Mouse (Mus musculus) frontal cortex, postnatal 36 days (tissue): Measurements from ENCODE around the gene 2310046K23Rik.
"Not testable (repeated sequence)": the region's sequence is repeated elsewhere in the genome, so short reads cannot be mapped to it uniquely, and the experiment has no call there.

Source experiments
- DNase-seq, 2 experiments: peaks; one replicate each; pipeline ENCODE4 v3.0.0; 2022; ENCODE audit warnings: low spot score in 2 of 2

Gene 2310046K23Rik

DNA sequence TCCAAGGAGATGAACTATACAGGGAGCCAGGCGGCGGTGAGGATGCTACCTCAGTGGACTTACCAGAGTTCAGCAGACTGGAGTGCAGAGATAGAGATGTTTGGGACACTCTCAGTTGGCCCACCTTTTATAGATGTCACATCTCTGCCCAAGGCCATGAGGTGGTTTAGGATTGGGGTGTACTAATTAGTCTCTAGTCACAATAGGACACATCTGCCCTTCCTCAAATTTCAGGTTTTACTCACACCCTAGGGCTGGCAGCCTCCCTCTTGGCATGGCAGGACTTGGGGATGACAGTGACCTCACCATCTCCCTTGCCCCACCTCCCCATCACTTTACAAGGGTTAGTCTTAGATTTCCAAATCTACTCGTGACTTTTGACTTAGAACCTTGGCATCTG lies at the start of gene 2310046K23Rik:
Gene 2310046K23Rik (minus strand): TSS at position 101 of the 400 bp plus-strand sequence.
- no peak for DNase-seq

DNA sequence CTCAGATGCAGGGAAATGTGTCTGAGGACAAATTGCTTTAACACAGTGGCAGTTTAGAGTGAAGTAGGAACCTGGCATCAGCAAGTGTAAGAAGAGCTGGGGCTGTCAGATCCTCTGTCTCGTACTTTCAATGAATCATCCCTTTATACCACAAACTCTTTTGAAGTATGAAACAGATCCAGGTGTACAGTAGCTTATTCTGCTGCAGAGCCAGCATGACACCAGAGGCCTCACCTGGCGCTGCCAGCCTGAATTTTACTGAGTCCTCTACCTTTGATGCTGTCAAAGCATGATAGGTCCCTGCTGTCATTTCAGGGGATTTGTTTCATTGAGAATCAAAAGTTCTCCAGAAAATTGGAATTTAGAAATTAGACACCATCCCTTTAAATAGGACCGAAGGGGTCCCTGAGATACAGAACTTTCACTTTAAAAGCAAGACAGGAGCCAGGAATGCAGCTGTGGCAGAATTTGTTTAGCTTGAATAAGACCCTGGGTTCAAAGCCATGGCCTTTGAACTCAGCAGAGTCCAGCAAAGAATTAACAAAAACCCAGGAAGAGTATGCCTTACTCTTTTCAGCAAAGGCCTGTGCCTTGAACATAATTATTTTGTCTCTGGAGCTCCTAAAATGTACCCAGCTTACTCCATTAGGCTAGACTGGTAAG lies 49.0 kb upstream of the 2310046K23Rik start:
- no peak for DNase-seq

DNA sequence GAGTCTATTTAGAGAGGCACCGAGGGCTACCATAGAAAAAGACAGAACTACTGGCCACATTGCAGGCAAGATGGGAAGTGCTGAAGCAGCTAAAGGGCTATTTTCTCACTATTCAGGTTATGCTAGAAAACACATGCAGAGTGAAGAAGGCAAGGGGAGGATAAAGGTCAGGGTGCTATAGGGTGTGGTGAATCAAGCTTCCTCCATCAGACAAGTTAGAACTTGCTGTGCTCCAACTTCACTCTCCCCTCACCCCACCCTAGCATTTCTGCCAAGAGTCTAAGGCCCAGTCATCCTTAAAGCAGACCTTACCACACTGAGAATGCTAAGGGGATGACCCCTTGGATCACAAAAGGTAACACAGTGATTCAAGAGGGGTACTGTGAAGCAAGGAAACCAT lies 45.2 kb upstream of the 2310046K23Rik start:
- DNase-seq = no peak

- DNase-seq = no peak
These were observed 44.5 kb upstream of the 2310046K23Rik start for GRCm38 (mm10) chr3:92578652-92579413.

GRCm38 (mm10) chr3:92573449-92574041 lies 39.2 kb upstream of the 2310046K23Rik start, which contains the start of gene Ivl:
Gene Ivl (minus strand): TSS chr3:92573735.
- DNase-seq = no peak

- no peak for DNase-seq
These were observed 38.3 kb upstream of the 2310046K23Rik start for GRCm38 (mm10) chr3:92572514-92573155.

DNA sequence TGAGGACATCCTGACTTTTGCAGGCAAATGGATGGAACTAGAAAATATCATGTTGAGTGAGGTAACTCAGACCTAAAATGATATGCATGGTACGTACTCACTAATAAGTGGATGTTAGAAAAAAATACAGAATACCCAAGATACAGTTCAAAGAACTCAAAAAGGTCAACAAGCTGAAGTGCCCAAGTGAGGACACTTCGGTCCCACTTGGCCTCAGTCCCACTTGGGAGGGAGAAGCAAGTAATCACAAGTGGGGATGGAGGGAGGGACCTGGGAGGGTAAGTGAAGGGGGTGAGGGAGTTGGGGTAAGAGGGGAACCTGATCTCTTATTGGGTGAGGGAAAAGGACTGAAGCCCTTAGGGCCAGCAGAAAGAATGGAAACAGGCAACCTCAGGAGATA lies 34.4 kb upstream of the 2310046K23Rik start:
- no peak for DNase-seq

- no peak for DNase-seq
These were observed 31.1 kb upstream of the 2310046K23Rik start for GRCm38 (mm10) chr3:92565418-92565817.

GRCm38 (mm10) chr3:92512325-92512724 lies 22.0 kb downstream of the 2310046K23Rik start:
- DNase-seq = peak in 1 of 2 experiments; percentile 33

DNA sequence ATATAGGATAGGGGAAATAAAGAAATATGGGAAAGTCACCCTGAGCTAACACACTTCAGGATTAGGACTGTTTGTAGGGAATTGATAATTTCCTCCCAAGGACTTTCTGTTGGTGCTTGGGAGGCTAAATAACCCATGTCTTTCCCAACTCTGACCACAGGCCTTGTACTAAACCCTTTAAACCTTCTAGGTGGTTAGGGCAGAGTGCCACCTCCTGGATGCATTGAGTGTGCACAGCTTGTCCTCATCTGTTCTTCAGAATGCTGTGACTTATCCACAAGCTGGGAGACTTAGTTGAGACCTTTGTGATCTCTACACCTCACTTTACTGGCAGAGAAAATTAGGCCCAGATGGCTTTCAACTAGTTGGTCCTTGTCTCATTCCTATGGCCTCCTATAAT lies 23.5 kb downstream of the 2310046K23Rik start:
- peak; percentile 13 to 21 for DNase-seq

GRCm38 (mm10) chr3:92508185-92508584 lies 26.1 kb downstream of the 2310046K23Rik start:
- DNase-seq = no peak

- no peak for DNase-seq
These were observed 30.8 kb downstream of the 2310046K23Rik start for GRCm38 (mm10) chr3:92503528-92503927.

GRCm38 (mm10) chr3:92500393-92500792 lies 33.9 kb downstream of the 2310046K23Rik start, which contains the start of gene Sprr4:
Gene Sprr4 (minus strand): TSS chr3:92500493.
- DNase-seq = no peak

GRCm38 (mm10) chr3:92490262-92490661 lies 44.0 kb downstream of the 2310046K23Rik start:
- DNase-seq = not testable (repeated sequence)

- DNase-seq = no peak
These were observed 48.0 kb downstream of the 2310046K23Rik start for GRCm38 (mm10) chr3:92486307-92486706.

- DNase-seq = no peak
These were observed 48.4 kb downstream of the 2310046K23Rik start, which contains the start of gene Sprr1a for GRCm38 (mm10) chr3:92485863-92486262. Gene Sprr1a (minus strand): TSS chr3:92485895.
